Mouse (Mus musculus): ENCODE measurements at regions not wholly inside any gene's neighbourhood (a gene's known extent, or its start where the extent isn't known, plus 50 kb on each side); places are given as distances from the start of the nearest gene placed in this dataset.

- TF ChIP-seq CTCF (IDR thresholded peaks at IDR 0.05; ENCODE audit: low read depth), result no peak
- TF ChIP-seq EP300 (optimal IDR thresholded peaks at IDR 0.05), result no peak
Measured at GRCm38 (mm10) chr8:36309952-36310351, 544.4 kb downstream of the Gm19410 start.

Measured in stomach, postnatal 0 days (tissue).